Mouse (Mus musculus): ENCODE measurements at regions not wholly inside any gene's neighbourhood (a gene's known extent, or its start where the extent isn't known, plus 50 kb on each side); places are given as distances from the start of the nearest gene placed in this dataset.

DNA sequence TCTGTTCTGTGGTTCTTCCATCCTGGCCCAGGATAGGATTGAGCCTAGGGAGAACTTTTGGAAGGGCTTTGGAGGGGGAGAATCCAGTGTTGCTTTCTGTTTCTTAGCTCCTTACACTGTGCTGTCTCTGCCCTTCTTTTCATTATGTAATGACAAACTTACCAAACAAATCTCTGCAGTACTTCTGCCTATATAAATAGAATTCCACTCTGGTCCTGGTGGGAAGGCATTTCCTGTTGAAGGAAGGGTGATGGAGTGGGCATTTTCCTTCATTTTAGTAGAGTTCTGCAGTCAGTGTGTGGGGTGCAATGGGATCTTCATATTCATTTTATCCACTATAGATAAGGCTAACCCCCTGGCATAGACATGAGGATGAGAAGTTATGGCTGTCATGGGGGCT lies 63.2 kb upstream of the Adamts16 start:
- TF ChIP-seq POLR2A (IDR thresholded peaks at IDR 0.05; ENCODE audit: borderline replicate concordance, insufficient read depth, low read length) (no peak), CTCF (IDR thresholded peaks at IDR 0.05; ENCODE audit: borderline replicate concordance, insufficient read depth, low read depth, low read length) (no peak)
